Mouse (Mus musculus) ovary, postnatal 36 days (tissue): ENCODE results near the gene Pitpnc1.
A peak's percentile ranks its signal among the peaks of the same experiment; 100 is the strongest.

Experiments used
- DNase-seq: peaks from one replicate; pipeline ENCODE4 v3.0.0; 2022; ENCODE audit warnings: low spot score, mixed read lengths

The Pitpnc1 gene

DNA sequence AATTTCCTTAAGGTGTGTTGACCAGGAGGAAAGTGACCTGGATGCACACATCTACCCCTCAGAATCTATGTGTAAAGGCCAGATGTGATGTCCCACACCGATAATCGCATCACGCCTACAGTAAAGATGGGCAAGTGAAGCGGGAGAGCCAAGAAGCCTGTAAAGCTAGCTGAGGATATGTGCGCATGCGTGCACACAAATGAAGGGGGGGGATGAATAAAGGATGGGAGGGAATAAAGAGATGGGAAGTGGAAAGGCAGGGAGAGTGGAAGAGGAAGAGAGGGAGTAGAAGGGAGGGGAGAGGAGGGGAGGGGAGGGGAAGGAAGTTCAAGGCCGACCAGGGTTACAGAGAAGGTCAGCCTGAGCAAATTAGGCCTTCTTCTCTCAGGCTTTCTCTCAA, 61.6 kb downstream of the Pitpnc1 start:
- DNase-seq = no peak

DNA sequence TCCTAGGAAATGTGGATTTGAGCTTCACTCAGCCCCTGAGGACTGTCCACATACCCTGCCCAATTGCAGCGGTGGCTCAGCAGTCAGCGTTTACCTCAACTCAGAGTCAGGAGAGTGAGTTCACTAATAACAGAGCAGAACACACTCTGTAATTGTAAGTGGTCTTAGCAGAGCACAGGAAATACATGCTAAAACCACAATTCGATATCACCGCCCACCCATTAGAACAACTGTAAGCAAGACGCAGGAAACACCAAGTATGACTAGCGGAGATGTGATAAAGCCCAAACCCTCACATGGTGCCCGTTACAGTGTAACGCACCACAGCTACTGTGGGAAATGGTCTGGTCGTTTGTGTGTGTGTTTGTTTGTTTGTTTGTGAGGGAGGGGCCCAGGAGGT, 62.8 kb downstream of the Pitpnc1 start:
- DNase-seq = no peak

DNA sequence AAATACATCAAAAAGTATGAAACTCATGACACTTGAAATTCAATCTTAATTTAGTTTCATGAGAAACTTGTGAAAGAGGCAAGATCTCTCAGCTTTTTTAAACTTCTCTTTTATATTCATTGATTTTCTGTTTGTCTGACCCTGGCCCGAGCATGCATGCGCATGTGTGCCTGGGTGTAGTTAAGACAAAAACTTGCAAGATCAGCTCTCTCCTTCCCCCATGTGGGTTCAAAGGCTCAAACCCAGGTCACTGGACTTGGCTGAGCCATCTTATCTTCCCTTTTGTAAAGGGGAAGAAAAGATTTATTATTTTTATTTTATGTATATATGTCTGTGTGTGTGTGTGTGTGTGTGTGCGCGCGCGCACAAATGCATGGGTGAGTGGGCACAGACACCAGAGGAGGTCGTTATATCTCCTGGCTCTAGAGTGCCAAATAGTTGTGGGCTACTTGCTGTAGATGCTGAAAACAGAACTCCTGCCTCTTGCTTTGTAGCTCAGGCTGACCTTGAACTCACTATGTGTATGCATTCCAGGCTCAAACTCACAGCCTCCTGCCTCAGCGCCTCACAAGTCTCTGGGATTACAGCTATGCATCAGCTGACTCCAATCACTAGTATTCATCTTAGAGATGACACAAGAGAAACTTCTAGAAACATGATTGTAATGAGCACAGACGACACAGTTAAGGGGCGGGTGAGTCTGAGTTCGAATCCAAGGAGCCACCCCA, 64.7 kb downstream of the Pitpnc1 start:
- DNase-seq = no peak

DNA sequence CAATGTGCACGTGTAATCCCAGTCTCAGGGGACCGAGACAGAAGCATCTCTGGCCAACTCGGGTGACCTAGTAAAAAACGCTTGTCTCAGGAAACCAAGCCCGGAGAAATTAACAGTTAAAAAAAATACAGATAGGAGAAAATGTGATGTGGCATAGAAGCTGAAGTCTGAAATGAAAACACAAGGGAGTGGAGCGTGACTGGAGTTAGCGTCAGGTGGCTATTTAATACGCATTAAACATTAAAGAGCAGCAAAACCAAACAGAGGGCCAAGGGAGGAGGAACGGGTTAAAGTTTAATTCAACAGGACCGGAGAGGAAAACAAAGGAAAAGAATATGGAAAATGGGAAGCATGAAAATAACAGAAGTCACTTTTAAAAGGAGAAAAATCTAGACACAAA, 67.2 kb downstream of the Pitpnc1 start:
- DNase-seq = no peak

DNA sequence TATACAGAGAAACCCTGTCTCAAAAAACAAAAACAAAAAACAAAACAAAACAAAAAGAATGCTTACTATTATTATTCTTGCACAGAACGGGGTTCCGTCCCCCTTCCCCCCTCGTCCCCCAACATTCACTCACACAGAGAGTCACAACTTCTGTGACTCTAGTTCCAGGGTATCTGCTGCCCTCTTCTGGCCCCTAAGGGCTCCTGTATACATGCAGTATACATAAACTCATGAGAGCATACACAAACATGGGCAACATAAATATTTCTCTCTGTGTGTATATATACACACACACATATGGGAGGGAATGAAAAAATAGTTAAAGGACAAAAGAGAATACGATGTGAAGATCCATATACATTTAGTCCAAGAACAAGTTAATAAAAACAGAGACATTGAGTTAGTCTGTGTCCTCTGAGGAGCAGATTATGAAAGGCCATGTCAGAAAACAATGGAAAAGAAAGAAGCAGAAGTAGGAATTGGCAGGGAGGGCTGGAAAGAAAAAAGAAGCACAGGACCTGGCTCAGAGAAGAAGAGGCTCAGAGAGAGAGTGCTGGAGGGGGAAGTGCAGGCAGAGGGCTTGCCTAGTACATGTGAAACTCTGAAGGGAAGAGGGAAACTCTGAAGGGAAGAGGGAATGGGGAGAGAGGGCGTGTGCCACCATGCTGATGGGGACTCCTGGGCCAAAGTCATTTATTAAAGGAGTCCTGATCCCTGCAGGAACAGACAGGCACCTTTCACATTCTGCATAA, 68.5 kb downstream of the Pitpnc1 start:
- no peak for DNase-seq

DNA sequence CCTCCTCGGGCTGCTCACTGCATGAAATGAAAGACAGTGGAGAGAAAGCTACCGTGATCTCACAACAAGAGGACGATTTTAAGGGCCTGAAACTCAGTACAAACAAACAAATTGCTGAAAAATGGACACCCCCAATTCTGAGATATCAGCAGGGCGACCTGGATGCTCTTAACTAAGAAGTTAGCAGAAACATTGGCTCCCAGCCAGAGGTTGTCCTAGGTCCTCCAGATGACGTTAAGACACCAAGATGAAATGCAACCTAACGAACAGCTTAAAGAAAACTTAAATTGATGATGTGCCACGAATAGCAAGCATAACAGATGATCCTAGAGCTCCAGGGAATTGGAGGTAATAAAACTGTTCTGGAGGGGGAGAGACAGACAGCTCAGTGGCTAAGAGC, 69.7 kb downstream of the Pitpnc1 start:
- DNase-seq = no peak

DNA sequence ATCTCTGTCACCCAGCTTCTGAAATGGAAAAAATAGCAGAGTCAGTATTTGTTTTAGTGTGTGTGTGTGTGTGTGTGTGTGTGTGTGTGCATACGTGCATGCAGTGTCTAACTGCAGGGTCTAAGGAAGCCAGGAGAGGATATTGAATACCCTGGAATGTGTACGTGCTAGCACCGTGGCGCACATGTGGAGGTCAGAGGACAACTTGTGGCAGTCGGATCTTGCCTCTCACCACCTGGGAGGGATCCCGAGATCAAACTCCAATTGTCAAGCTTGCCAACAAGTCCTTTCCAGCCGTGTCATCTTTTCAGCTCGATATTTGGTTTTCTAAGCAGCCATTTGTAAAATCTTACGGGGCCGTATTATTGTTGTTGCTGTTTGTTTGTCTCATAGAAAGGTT, 70.5 kb downstream of the Pitpnc1 start:
- DNase-seq = no peak

DNA sequence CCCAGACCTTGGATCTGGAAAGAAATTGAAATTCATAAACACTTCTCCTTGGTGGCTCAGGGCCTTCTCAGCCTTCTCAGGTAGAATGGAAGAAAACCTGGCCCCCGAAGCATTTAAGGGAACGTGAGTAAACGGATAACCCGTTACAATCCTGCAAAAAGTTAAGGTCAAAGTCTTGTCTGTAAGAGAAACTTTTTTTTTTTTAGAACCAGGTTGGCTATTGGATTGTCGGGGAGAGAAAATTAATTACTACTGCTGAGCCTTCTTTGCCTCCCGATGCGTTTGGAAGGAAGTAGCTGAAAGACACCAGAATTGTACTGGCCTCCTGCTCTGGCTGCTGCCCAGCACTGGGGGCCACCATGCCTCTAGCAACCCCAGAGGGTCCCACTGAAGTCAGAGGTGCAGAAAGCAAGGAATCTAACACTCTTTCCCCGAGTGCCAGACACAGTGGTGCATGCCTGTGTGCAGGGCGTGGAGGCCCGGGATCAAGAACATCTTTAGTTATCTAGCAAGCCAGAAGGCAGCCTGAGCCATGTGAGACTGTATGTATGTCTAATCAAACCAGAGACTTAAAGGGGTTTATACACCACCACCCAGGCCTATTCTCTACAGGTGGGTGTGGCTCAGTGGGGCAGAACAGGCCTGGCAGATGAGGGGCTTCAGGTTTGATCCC, 73.0 kb downstream of the Pitpnc1 start:
- no peak for DNase-seq

DNA sequence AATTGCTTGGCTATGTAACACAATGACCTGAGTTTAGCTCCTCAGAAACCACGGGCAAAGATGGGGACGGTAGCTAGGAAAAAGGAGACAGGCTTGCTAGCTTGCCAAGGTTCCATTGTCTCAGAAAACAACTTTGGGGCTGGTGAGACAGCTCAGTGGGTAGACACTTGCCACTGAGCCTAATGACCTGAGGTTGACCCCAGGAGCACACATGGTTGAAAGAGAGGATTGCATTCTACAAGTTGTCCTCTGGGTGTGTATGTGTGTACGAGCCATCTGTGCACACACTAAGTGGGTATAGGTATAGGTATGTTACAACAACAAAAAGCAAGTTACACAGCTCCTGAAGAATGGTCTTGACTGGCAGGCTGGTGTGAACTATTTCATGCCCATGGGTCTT, 76.3 kb downstream of the Pitpnc1 start:
- no peak for DNase-seq

DNA sequence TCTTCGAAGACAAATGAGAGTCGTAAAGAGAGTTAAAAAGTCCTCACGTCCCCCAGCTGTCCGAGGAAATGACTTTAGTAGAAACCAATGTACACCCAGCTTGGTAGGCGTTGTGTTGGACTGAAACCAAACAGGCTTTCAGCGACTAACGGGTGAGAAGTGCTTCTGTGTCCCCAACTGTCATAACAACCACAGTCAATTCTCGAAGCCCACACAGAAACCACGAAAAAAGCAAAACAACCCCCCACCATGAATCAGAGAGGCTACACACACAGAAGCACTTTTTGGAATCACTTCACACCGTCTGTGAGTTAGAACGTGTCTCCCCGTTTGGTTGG, 76.7 kb downstream of the Pitpnc1 start:
- no peak for DNase-seq

DNA sequence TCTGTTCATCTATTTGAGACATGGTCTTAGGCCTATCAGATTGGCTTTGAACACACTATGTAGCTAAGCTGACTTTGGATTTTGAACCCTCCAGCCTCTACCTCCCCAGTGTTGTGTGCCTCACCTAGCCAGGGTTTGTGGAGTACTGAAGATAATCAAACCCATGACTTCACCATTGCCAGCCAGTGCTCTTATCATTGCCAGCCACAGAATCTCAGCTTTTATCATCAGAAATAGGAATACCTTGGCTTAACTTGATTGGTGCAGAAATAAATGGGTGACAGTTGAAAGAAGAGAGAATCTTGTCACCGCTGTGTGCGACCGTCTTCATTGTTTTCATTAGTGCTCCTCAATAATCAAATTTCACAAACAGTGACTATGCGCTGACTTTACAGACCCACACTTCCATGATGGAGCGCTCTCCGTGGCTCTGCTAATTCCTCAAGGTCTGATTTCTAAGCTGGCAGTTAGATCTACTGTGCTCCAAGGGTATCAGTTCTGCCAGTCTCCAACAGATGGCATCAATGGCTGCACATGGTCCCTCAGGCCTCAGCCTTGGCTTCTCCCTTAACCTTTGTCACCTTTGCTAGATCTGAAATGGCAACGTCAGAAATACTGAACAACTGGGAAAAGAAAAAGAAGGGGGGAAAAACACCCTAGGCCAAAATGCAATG, 77.2 kb downstream of the Pitpnc1 start:
- no peak for DNase-seq

DNA sequence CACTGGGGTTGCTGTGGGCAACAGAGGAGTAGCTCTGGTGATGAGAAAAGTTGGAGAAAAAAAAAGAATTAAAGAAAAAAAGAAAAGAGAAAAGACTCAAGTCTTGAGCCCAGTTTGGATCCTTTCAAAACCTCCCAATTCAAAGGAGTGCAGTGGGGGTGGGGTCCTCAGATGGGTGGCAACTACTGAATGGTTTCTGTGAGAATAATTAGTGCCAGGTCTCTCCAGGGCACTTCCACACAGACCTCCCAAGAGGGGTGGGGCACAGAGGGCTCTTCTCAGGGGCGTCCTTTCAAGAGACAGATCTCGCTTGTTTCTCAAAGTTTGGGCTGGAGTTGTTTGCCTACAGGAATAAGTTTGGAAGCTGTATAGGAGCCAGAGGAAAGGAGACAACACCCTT, 80.0 kb downstream of the Pitpnc1 start:
- no peak for DNase-seq

DNA sequence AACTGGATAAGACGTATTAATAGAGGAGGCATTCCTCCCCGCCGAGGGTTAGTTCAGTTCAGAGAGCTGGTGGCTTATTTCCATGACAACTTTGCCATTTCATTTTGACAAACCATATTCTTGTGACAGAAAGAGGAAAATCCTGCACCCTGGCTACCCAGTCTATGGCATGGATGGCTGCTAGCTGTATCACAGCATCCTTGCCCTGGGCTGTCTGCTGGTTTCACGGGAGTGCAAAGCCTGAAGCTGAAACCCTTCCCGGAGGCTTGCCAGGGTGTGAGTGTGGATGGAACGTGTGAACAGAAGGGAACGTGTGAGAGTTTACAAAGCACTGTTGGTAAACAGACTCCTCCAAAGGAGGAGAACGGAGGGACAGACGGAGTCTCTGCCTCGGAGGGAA, 80.5 kb downstream of the Pitpnc1 start:
- no peak for DNase-seq

DNA sequence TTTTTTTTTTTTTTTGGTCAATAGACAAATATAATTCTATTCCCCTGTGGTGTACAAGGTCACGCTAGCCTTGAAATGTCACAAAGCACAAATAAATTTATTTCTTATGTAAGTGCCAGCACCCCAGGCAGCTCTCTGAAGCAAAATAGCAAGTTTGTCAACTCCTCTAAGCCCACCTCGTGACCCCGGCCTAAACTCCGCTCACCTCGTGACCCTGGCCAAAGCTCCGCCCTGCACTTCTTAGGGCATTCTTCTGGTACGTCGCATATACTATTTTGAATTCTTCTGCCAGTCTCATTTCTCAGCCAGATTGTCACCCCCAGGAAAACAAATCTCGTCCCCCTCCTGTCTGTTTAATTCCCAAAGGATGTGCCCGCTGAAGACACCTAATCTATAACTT, 84.0 kb downstream of the Pitpnc1 start:
- no peak for DNase-seq

DNA sequence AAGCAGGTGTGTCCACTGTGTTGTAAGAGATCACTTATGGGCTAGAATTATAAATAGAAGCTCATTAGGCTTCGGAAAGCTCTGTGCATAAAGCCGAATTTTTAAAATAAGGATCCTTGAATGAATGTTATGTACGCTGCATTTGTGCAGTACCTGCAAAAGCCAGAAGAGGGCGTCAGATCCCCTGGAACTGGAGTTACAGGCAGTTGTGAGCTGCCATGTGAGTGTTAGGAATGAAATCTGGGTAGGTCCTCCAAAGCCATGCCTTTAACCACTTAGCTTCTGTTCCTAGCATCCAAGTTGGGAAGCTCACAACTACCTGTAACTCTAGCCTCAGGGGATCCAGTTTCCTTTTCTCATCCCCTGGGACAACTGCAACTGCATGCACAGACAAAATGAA, 85.2 kb downstream of the Pitpnc1 start:
- DNase-seq = no peak

DNA sequence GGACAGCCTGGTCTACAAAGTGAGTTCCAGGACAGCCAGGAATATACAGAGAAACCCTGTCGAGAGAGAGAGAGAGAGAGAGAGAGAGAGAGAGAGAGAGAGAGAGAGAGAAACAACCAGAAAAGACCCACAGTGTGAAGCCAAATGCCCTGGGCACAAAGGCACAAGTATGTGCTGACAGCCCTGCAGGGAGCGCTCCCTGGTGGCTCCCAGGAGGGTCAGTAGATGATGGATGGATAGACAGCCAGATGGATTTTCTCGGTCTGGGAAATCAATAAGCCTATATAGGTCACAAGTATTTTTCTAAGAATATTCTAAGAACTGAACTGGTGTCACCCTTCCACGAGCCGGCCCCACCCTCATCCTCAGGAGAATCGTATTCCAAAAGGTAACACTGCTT, 86.5 kb downstream of the Pitpnc1 start:
- no peak for DNase-seq

DNA sequence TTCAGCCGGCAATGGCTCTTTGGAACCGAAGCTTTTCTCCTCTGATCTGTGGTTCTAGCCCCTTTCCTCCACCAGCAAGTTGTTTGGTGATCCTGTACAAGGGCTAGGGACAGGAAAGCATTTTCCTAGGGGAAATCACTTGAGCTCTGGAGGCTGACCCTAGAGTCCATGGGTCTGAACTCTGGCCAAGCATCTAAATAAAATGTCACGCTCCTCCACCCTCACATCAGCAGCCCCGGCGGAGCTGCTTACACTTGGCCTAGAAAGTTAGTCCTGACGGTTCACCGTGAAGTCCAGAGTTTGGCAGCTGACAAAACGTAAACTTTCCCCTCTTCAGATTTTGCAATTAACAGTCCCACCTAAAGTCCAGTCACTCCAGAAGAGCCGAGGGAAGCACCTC, 90.5 kb downstream of the Pitpnc1 start:
- DNase-seq = no peak

DNA sequence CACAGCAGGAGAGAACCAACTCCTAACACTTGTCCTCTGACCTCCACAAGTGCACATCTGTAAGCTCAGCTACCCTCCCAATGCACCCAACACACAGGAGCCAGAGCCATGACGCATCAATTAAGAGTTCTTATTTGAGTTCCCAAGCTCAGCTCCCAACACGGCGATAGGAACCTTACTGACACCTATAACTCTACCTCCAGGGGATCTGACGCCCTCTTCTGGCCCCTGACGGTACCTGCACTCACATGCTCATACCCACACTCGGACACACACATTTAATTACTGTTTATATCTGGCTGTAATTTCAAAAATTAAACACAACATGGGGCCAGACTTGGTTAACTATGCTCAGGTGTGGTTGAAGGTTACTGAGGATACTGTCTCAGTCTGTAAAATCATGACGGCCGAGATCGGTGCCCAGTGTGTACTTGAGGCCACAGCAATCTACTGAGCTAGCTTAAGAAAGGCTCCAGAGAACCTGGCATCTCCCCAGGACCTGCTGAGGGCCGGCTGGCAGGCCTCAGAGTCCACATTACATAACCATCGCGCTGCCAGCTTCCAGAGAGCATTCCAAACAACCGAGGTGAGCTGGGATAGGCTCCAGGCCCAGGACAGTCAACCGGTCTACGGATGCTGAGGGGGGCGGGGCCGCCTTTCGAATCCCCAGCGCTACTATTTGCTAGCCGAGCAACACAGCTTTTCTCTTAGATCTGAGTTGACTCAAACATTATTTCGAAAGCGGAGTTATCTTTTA, 91.2 kb downstream of the Pitpnc1 start:
- DNase-seq = peak; percentile 20

DNA sequence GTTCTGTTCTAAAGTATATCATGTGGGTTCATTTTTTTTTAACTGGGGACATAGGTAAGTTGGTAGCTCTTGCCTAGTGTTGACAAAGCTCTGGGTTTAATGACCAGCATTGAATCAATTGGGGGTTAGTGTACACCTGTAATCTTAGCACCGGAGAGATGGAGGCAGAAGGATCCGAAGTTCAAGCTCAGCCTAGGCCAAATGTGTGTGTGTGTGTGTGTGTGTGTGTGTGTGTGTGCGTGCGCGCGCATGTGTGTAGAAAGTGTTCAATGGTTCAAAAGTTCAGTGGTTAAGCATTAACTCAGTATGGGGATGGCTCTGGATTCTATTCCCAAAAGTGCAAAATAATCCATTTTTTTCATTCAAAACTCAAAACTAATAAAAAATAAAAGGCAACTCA, 93.2 kb downstream of the Pitpnc1 start:
- no peak for DNase-seq

DNA sequence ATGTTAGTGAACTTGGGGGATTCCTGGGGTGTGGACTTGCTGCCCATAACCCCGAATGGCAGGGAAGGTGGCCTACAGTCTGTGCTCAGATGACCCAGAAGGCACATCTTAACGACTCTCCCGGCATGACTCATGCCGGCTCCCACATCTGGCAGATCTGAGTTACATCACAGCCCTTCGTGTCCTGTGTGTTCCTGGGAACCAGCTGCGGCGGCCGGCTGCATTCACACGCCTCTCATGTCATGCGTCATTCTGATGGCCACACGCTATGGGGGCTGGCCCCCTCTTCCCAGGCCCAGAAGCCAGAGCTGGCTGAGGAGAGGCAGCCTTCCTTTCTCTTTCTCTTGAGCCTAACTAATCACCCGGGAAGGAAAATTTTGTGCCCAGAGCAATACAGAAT, 94.2 kb downstream of the Pitpnc1 start:
- DNase-seq = peak; percentile 34

DNA sequence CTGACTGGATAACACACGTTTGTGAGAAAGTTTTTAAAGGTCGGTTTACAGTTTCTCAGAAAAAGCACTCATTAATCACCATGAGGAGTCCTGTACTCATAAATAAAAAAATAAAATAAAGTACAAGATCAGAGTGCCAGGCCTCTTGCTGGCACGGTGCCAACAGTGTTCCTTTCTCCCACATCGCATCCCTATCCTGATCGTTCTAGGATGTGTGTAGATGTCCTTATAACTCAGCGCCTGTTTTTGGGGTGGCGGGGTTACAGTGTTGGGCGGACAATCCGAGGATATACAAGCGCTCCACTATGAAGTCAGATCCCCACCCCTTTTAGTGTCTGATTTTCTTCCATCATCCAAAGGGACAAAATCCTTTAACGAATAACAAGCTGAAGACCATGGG, 94.7 kb downstream of the Pitpnc1 start:
- DNase-seq = no peak

DNA sequence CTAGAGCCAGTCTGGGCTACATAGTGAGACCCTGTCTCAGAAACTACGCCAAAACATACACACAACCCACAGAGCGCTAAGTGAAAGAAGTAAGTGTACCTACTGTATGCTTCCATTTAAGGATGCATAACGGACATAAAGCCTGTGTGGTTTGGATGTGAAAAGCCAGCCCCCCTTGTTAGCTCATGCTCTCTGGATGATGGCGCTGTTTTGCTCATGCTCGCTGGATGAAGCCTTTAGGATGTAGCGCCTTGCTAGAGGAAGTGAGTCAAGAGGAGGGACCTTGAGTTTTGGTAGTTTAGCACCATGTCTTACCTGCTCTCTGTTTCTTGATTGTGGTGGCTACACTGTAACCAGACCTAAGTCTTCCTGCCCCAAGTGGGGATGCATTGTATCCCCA, 96.9 kb downstream of the Pitpnc1 start:
- no peak for DNase-seq
